Mouse (Mus musculus): ENCODE results near the gene Atxn2.
"Not testable (repeated sequence)": the region's sequence is repeated elsewhere in the genome, so short reads cannot be mapped to it uniquely, and the experiment has no call there.

Atxn2 gene

GRCm38 (mm10) chr5:121835949-121836691 is 125.0 kb downstream of the Atxn2 start:
- no peak for DNase-seq (ENCODE audit: low spot score)

GRCm38 (mm10) chr5:121836692-121837415 is 125.7 kb downstream of the Atxn2 start:
- peak; percentile 91 for DNase-seq (ENCODE audit: low spot score)

- no peak for DNase-seq (ENCODE audit: low spot score)
These were observed 126.6 kb downstream of the Atxn2 start, which contains the start of gene Sh2b3 for GRCm38 (mm10) chr5:121837441-121838340. Gene Sh2b3, minus strand, starts transcription at chr5:121837646.

GRCm38 (mm10) chr5:121838341-121839127 is 127.4 kb downstream of the Atxn2 start:
- DNase-seq (ENCODE audit: low spot score) = no peak

- no peak for DNase-seq (ENCODE audit: low spot score)
These were observed 128.0 kb downstream of the Atxn2 start for GRCm38 (mm10) chr5:121839128-121839473.

- DNase-seq (ENCODE audit: low spot score) = no peak
These were observed 130.4 kb downstream of the Atxn2 start for GRCm38 (mm10) chr5:121841516-121841915.

GRCm38 (mm10) chr5:121841973-121842372 is 130.8 kb downstream of the Atxn2 start:
- no peak for DNase-seq (ENCODE audit: low spot score)

GRCm38 (mm10) chr5:121842665-121843118 is 131.6 kb downstream of the Atxn2 start:
- DNase-seq (ENCODE audit: low spot score) = peak; percentile 86

- no peak for DNase-seq (ENCODE audit: low spot score)
These were observed 132.2 kb downstream of the Atxn2 start for GRCm38 (mm10) chr5:121843138-121843905.

GRCm38 (mm10) chr5:121845361-121845760 is 134.2 kb downstream of the Atxn2 start:
- no peak for DNase-seq (ENCODE audit: low spot score)

GRCm38 (mm10) chr5:121846322-121846721 is 135.2 kb downstream of the Atxn2 start:
- DNase-seq (ENCODE audit: low spot score) = no peak

- DNase-seq (ENCODE audit: low spot score) = not testable (repeated sequence)
These were observed 136.1 kb downstream of the Atxn2 start for GRCm38 (mm10) chr5:121847269-121847668.

GRCm38 (mm10) chr5:121848035-121848519 is 136.9 kb downstream of the Atxn2 start:
- peak; percentile 47 for DNase-seq (ENCODE audit: low spot score)

GRCm38 (mm10) chr5:121848743-121849142 is 137.6 kb downstream of the Atxn2 start, which contains the start of gene Pheta1:
Gene Pheta1, plus strand, starts transcription at chr5:121848984.
- peak; percentile 93 for DNase-seq (ENCODE audit: low spot score)

GRCm38 (mm10) chr5:121849478-121850349 is 138.6 kb downstream of the Atxn2 start:
- no peak for DNase-seq (ENCODE audit: low spot score)

- no peak for DNase-seq (ENCODE audit: low spot score)
These were observed 142.4 kb downstream of the Atxn2 start for GRCm38 (mm10) chr5:121853368-121854051.

- no peak for DNase-seq (ENCODE audit: low spot score)
These were observed 143.6 kb downstream of the Atxn2 start for GRCm38 (mm10) chr5:121854768-121855167.

GRCm38 (mm10) chr5:121856740-121857139 is 145.6 kb downstream of the Atxn2 start:
- no peak for DNase-seq (ENCODE audit: low spot score)

- DNase-seq (ENCODE audit: low spot score) = no peak
These were observed 147.3 kb downstream of the Atxn2 start for GRCm38 (mm10) chr5:121858427-121858826.

All from ovary, postnatal 36 days (tissue).